Mouse (Mus musculus) subcutaneous adipose tissue, adult 2 months (tissue): Measurements from ENCODE around the gene Rrh. TPM values are rescaled to one million over a fixed set of nuclear protein-coding genes. Genes with fewer than 3 reads are reported as not detected.

ENCODE experiments used
- polyA plus RNA-seq: library from polyadenylated mRNA; depleted of rRNA; stranded (reverse); fragments of >200 nt; gene quantifications from 2 replicates; pipeline ENCODE4 v1.2.3, GENCODE M21; 2012; ENCODE audit warnings: low replicate concordance; rRNA removed

The Rrh gene
- polyA plus RNA-seq = 0.10 TPM in 1 of 2 replicates, not detected in the other

GRCm38 (mm10) chr3:129822206-129822775, at the start of gene Rrh:
TSS of gene Rrh (minus strand) at chr3:129822587.

GRCm38 (mm10) chr3:129835388-129835934, 13.1 kb upstream of the Rrh start, which contains the start of gene Cfi:
TSS of gene Cfi (plus strand) at chr3:129835884.

DNA sequence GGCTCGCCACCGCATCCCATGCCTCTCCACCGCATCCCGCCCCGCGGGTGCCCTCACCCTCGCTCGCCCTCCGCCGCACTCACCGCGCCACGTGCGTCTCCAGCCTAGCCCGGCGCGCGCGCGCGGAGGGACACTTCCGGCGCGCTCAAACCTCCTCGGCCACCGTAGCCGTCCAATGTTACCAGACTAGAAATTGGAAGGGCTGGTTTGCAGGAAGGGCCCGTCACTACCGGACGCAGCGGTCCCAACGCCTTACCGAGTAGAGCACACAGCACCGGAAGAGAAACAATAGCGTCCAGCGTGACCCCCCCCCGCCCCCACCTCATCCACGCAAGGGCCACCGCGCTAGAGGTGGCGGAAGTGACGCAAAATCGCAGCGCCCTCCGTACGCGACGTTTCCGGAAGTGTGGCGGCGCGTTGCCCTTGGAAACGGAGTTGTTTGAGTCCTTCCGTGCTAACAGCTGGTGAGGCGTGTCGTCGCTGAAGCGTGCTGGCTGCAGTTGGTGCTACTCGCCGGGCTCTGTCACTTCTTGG, 8.7 kb upstream of the Rrh start, which contains the start of gene Gar1:
Gar1 (minus strand) TSS at position 362 of the 534 bp plus-strand sequence.

GRCm38 (mm10) chr3:129803765-129804164, 18.6 kb downstream of the Rrh start, which contains the start of gene Lrit3:
TSS of gene Lrit3 (minus strand) at chr3:129804030.

GRCm38 (mm10) chr3:129754650-129755604, 67.5 kb downstream of the Rrh start, which contains the start of gene Egf:
TSS of gene Egf (minus strand) at chr3:129755316.

Other genes starting within 250 kb of the Rrh start
- 0.98 and 4.6 TPM in 2 replicates for gene Egf, start 67.3 kb downstream of the Rrh start, polyA plus RNA-seq
- gene Lrit3, start 18.6 kb downstream of the Rrh start, polyA plus RNA-seq = not detected in 2 replicates
- 11.7 and 37.4 TPM in 2 replicates for gene Gar1, start 8.8 kb upstream of the Rrh start, polyA plus RNA-seq
- 0.85 and 11.9 TPM in 2 replicates for gene Cfi, start 13.3 kb upstream of the Rrh start, polyA plus RNA-seq
- gene Pla2g12a, start 56.0 kb upstream of the Rrh start, polyA plus RNA-seq = 63.5 and 83.3 TPM in 2 replicates
- 32.5 and 44.0 TPM in 2 replicates for gene Casp6, start 78.8 kb upstream of the Rrh start, polyA plus RNA-seq
- gene Mcub, start 147.6 kb upstream of the Rrh start, polyA plus RNA-seq = 7.3 and 13.9 TPM in 2 replicates
- 56.6 and 76.3 TPM in 2 replicates for gene Sec24b, start 239.0 kb upstream of the Rrh start, polyA plus RNA-seq